Mouse (Mus musculus) lung, postnatal 0 days (tissue): Measurements from ENCODE around the gene Tmem43.

Source experiments
- CTCF ChIP-seq: IDR thresholded peaks from 2 replicates; pipeline ENCODE4 v1.5.1; 2016; ENCODE audit warnings: antibody characterized with exemption, mild to moderate bottlenecking
- EP300 ChIP-seq: IDR thresholded peaks from 2 replicates; pipeline ENCODE4 v1.6.1; 2016; ENCODE audit warnings: antibody characterized with exemption, mild to moderate bottlenecking, control low read depth

- TF ChIP-seq CTCF (no peak), EP300 (no peak)
Observed at GRCm38 (mm10) chr6:91528265-91528664, 54.8 kb downstream of the Tmem43 start.
